Mouse (Mus musculus): ENCODE results near the gene Helq. TPM values are rescaled to one million over a fixed set of nuclear protein-coding genes. Genes with fewer than 3 reads are reported as not detected.

The Helq gene
- total RNA-seq (2014; rRNA removed) (17.4 and 17.9 TPM in 2 replicates), polyA plus RNA-seq (2015; fragmentation: Nextera tagmentation; extraction: Ambion mirVana) (6.6 and 9.0 TPM in 2 replicates)

- Histone ChIP-seq H3K9ac (peak within 1 kb of the TSS; percentile 82), H3K4me1 (ENCODE audit: insufficient read depth) (0 out of 2 replicates have a peak, but pooled peaks cover 13% of the 10 kb centered on the region), H3K4me3 (ENCODE audit: low read depth, low read length) (peak within 1 kb of the TSS; percentile 78), H3K4me2 (ENCODE audit: low read depth) (peak within 1 kb of the TSS; percentile 95), H3K27me3 (ENCODE audit: insufficient read depth, low read length) (no peaks in the 10 kb centered on the region), H3K27ac (ENCODE audit: low read depth, low read length) (peak within 1 kb of the TSS; percentile 67), H3K36me3 (ENCODE audit: insufficient read depth) (peaks cover 32% of the 10 kb centered on the region; the same call in 1 of the 2 replicates), H3K9me3 (ENCODE audit: low read length) (no peaks in the 10 kb centered on the region)
- DNase-seq (peak; percentile 96), ATAC-seq (peak; percentile 99)
- WGBS: under 1% methylated on average over 67 of the region's 67 CpGs
- 0 out of 2 replicates have a peak, but pooled peaks have one; percentile 3 for TF ChIP-seq CTCF (IDR thresholded peaks at IDR 0.05; ENCODE audit: low read depth)
Measured at GRCm38 (mm10) chr5:100798165-100798860, at the start of gene Helq, which contains the start of gene Mrps18c. Gene Helq (minus strand): TSS chr5:100798598. Gene Mrps18c (plus strand): TSS chr5:100798627.

DNA sequence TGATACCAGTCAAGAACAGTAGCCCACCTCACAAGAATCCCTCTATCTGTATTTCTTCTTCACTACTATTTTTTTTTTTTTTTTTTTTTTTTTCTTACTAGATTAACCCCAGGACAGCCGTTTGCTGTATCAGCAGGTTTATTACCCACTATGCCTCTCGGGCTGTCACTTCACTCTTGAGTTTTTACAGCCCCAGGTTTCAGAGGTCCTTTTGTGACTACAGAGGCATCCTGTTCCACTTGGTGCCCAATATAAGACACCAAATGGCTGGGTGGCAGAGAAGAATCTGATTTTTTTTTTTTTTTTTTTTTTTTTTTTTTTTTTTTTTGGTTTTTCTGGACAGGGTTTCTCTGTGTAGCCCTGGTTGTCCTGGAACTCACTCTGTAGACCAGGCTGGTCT, 48.7 kb upstream of the Helq start:
- peaks cover 29% of the 10 kb centered on the region for H3K27me3 ChIP-seq (ENCODE audit: insufficient read depth, low read length)
- H3K36me3 ChIP-seq (ENCODE audit: insufficient read depth): no peaks in the 10 kb centered on the region
- DNase-seq: no peak
- no peak overlapping the region for H3K27ac ChIP-seq (ENCODE audit: low read depth, low read length)
- TF ChIP-seq CTCF (IDR thresholded peaks at IDR 0.05; ENCODE audit: low read depth): no peak
- H3K4me2 ChIP-seq (ENCODE audit: low read depth): peak overlapping the region; percentile 98
- H3K4me3 ChIP-seq (ENCODE audit: low read depth, low read length): peak overlapping the region; percentile 60
- no peaks in the 10 kb centered on the region for H3K9me3 ChIP-seq (ENCODE audit: low read length)
- H3K4me1 ChIP-seq (ENCODE audit: insufficient read depth): no peaks in the 10 kb centered on the region
- H3K9ac ChIP-seq: no peak overlapping the region
- ATAC-seq: no peak
- 23% methylated on average over 2 of the region's 2 CpGs for WGBS

DNA sequence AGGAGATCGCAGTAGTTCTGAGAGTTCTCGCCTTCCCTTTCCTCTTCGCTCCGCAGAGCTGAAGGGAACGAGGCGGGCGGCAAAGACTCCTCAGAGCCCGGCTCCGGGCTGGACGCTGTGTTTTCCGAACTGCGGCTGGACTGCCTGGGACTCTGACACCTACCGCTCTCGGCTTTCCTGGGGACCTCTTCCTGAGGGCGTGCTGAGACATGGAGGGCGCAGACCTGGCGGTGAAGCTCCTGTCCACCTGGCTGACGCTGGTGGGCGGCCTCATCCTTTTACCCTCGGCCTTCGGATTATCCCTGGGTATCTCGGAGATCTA, 48.2 kb upstream of the Helq start:
- no peak for ATAC-seq
- no peaks in the 10 kb centered on the region for H3K4me1 ChIP-seq (ENCODE audit: insufficient read depth)
- peaks cover 29% of the 10 kb centered on the region for H3K27me3 ChIP-seq (ENCODE audit: insufficient read depth, low read length)
- peak overlapping the region; percentile 98 for H3K4me2 ChIP-seq (ENCODE audit: low read depth)
- H3K27ac ChIP-seq (ENCODE audit: low read depth, low read length): no peak overlapping the region
- H3K4me3 ChIP-seq (ENCODE audit: low read depth, low read length): peak overlapping the region; percentile 60
- whole genome bisulfite sequencing: 2% methylated on average over 22 of the region's 22 CpGs
- H3K9ac ChIP-seq: peak overlapping the region; percentile 53
- DNase-seq: no peak
- H3K36me3 ChIP-seq (ENCODE audit: insufficient read depth): no peaks in the 10 kb centered on the region
- H3K9me3 ChIP-seq (ENCODE audit: low read length): no peaks in the 10 kb centered on the region
- TF ChIP-seq CTCF (IDR thresholded peaks at IDR 0.05; ENCODE audit: low read depth): no peak

DNA sequence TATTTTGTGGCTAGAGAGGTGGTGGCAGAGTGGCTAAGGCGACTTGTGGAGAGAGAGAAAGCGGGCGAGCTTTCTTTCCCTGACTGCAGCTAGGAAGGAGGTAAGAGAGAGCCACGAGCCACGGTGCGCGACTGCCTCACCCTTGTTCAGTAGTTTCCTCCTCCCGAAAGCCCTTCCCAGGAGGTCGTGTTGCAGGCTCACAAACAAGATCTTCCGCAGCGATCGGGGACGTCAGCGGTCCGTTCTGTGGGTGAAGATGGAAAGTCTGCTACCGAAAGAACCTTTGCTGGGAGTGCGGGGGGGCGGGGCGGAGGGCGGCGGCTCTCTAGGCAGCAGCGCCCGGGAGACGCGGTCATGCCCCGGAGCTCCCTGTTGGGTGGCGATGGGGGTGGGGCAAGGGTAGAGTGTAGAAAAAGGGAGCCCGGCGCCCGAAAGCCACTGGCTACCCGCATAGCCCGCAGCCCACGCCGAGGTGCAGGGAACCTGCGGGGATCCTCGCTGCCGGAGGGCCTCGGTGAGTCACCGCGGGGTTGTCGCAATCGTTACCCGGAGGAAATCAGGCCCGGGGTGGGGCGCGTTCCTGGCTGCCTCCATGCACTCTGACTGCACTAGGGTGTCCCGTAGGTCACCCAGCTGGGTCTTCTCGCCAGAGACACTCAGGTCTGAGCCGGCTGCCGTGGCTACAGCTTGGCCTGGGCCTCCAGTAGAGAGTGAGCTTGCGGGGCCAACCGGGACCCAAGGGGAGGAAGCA, 47.6 kb upstream of the Helq start:
- Histone ChIP-seq H3K4me2 (ENCODE audit: low read depth) (peak overlapping the region; percentile 98), H3K4me3 (ENCODE audit: low read depth, low read length) (peak overlapping the region; percentile 60), H3K9ac (peak overlapping the region; percentile 53), H3K4me1 (ENCODE audit: insufficient read depth) (no peaks in the 10 kb centered on the region), H3K27ac (ENCODE audit: low read depth, low read length) (no peak overlapping the region), H3K36me3 (ENCODE audit: insufficient read depth) (no peaks in the 10 kb centered on the region), H3K27me3 (ENCODE audit: insufficient read depth, low read length) (peaks cover 29% of the 10 kb centered on the region), H3K9me3 (ENCODE audit: low read length) (no peaks in the 10 kb centered on the region)
- TF ChIP-seq CTCF (IDR thresholded peaks at IDR 0.05; ENCODE audit: low read depth): no peak
- peak; percentile 42 for DNase-seq
- ATAC-seq: peak; percentile 72
- WGBS: 2% methylated on average over 52 of the region's 52 CpGs

- H3K36me3 ChIP-seq (ENCODE audit: insufficient read depth): no peaks in the 10 kb centered on the region
- 2% methylated on average over 16 of the region's 16 CpGs for WGBS
- H3K4me1 ChIP-seq (ENCODE audit: insufficient read depth): no peaks in the 10 kb centered on the region
- H3K27ac ChIP-seq (ENCODE audit: low read depth, low read length): no peak within 1 kb of the TSS
- peaks cover 29% of the 10 kb centered on the region for H3K27me3 ChIP-seq (ENCODE audit: insufficient read depth, low read length)
- H3K9ac ChIP-seq: peak within 1 kb of the TSS; percentile 53
- ATAC-seq (no peak), DNase-seq (peak; percentile 14)
- TF ChIP-seq CTCF (IDR thresholded peaks at IDR 0.05; ENCODE audit: low read depth): no peak
- peak within 1 kb of the TSS; percentile 98 for H3K4me2 ChIP-seq (ENCODE audit: low read depth)
- H3K4me3 ChIP-seq (ENCODE audit: low read depth, low read length): peak within 1 kb of the TSS; percentile 60
- H3K9me3 ChIP-seq (ENCODE audit: low read length): no peaks in the 10 kb centered on the region
Measured at GRCm38 (mm10) chr5:100845485-100845847, 47.1 kb upstream of the Helq start, which contains the start of gene Gpat3. Gene Gpat3 (plus strand): TSS chr5:100845713.

- no peak for TF ChIP-seq CTCF (IDR thresholded peaks at IDR 0.05; ENCODE audit: low read depth)
Measured at GRCm38 (mm10) chr5:100844485-100844884, 46.1 kb upstream of the Helq start.

DNA sequence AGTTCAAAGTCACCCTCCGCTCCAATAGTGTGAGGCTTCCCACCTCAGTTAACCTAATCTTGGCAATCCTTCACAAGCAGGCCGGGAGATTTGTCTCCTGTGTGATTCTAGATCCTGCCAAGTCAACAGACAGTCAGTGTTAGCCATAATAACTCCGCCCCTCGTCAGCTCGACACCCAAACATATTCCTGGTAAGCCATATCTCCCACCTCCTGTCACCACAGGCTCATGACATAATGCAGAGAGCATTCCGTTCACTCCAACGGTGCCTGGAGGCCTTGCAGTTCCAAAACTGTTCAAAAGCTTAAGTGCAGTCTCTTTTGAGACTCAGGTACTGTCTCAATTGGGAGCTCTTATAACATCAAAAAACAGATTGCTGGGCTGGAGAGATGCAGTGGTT, 39.5 kb upstream of the Helq start:
- H3K4me3 ChIP-seq (ENCODE audit: low read depth, low read length): no peak overlapping the region
- H3K27me3 ChIP-seq (ENCODE audit: insufficient read depth, low read length): no peaks in the 10 kb centered on the region
- H3K36me3 ChIP-seq (ENCODE audit: insufficient read depth): no peaks in the 10 kb centered on the region
- no peaks in the 10 kb centered on the region for H3K4me1 ChIP-seq (ENCODE audit: insufficient read depth)
- no peak overlapping the region for H3K9ac ChIP-seq
- DNase-seq (no peak), ATAC-seq (no peak)
- H3K9me3 ChIP-seq (ENCODE audit: low read length): no peaks in the 10 kb centered on the region
- H3K4me2 ChIP-seq (ENCODE audit: low read depth): no peak overlapping the region
- 83% methylated on average over 7 of the region's 7 CpGs for WGBS
- TF ChIP-seq CTCF (IDR thresholded peaks at IDR 0.05; ENCODE audit: low read depth): no peak
- no peak overlapping the region for H3K27ac ChIP-seq (ENCODE audit: low read depth, low read length)

More at GRCm38 (mm10) chr5:100844485-100844884, 46.1 kb upstream of the Helq start:
- ATAC-seq: no peak
- H3K4me2 ChIP-seq (ENCODE audit: low read depth): no peak overlapping the region
- DNase-seq: no peak
- H3K36me3 ChIP-seq (ENCODE audit: insufficient read depth): no peaks in the 10 kb centered on the region
- 59% methylated on average over 3 of the region's 3 CpGs for WGBS
- H3K4me3 ChIP-seq (ENCODE audit: low read depth, low read length): no peak overlapping the region
- H3K27ac ChIP-seq (ENCODE audit: low read depth, low read length): no peak overlapping the region
- no peaks in the 10 kb centered on the region for H3K4me1 ChIP-seq (ENCODE audit: insufficient read depth)
- H3K9ac ChIP-seq: no peak overlapping the region
- H3K27me3 ChIP-seq (ENCODE audit: insufficient read depth, low read length): peaks cover 29% of the 10 kb centered on the region
- no peaks in the 10 kb centered on the region for H3K9me3 ChIP-seq (ENCODE audit: low read length)
